Mouse (Mus musculus) ovary, postnatal 14 days (tissue): ENCODE measurements around the gene Dtnb.

Experiments used
- DNase-seq: peaks from one replicate; pipeline ENCODE4 v3.0.0; 2022; ENCODE audit warnings: low spot score

Gene Dtnb

GRCm38 (mm10) chr12:3572581-3573397 is 608 bp downstream of the Dtnb start:
- DNase-seq = no peak

GRCm38 (mm10) chr12:3573410-3573809 is 1.2 kb downstream of the Dtnb start:
- DNase-seq = no peak

- DNase-seq = no peak
These were observed 2.5 kb downstream of the Dtnb start for GRCm38 (mm10) chr12:3574670-3575069.

GRCm38 (mm10) chr12:3579958-3580530 is 7.9 kb downstream of the Dtnb start:
- no peak for DNase-seq

- DNase-seq = no peak
These were observed 10.4 kb downstream of the Dtnb start for GRCm38 (mm10) chr12:3582604-3583003.

- no peak for DNase-seq
These were observed 13.3 kb downstream of the Dtnb start for GRCm38 (mm10) chr12:3585525-3585924.

- DNase-seq = no peak
These were observed 14.8 kb downstream of the Dtnb start for GRCm38 (mm10) chr12:3587010-3587409.

- DNase-seq = no peak
These were observed 17.9 kb downstream of the Dtnb start for GRCm38 (mm10) chr12:3590039-3590438.

GRCm38 (mm10) chr12:3591595-3591994 is 19.4 kb downstream of the Dtnb start:
- no peak for DNase-seq

- no peak for DNase-seq
These were observed 30.6 kb downstream of the Dtnb start for GRCm38 (mm10) chr12:3602786-3603185.

GRCm38 (mm10) chr12:3606202-3606601 is 34.0 kb downstream of the Dtnb start:
- no peak for DNase-seq

GRCm38 (mm10) chr12:3609747-3610146 is 37.6 kb downstream of the Dtnb start:
- DNase-seq = no peak

GRCm38 (mm10) chr12:3611871-3612270 is 39.7 kb downstream of the Dtnb start:
- no peak for DNase-seq

GRCm38 (mm10) chr12:3615041-3615440 is 42.9 kb downstream of the Dtnb start:
- no peak for DNase-seq

GRCm38 (mm10) chr12:3618144-3619020 is 46.2 kb downstream of the Dtnb start:
- DNase-seq = no peak

- no peak for DNase-seq
These were observed 46.8 kb downstream of the Dtnb start for GRCm38 (mm10) chr12:3619021-3619367.

- no peak for DNase-seq
These were observed 54.7 kb downstream of the Dtnb start for GRCm38 (mm10) chr12:3626880-3627279.

- no peak for DNase-seq
These were observed 69.8 kb downstream of the Dtnb start for GRCm38 (mm10) chr12:3641931-3642330.

- no peak for DNase-seq
These were observed 84.6 kb downstream of the Dtnb start for GRCm38 (mm10) chr12:3656799-3657198.

GRCm38 (mm10) chr12:3657234-3657633 is 85.1 kb downstream of the Dtnb start:
- DNase-seq = no peak

GRCm38 (mm10) chr12:3657786-3658185 is 85.6 kb downstream of the Dtnb start:
- DNase-seq = no peak

- DNase-seq = no peak
These were observed 87.6 kb downstream of the Dtnb start for GRCm38 (mm10) chr12:3659554-3660311.
